Mouse (Mus musculus) c-Kit-positive CD71-positive TER-119-negative erythroid progenitor cells, embryonic 14.5 days (primary cell): ENCODE data around the gene Ddn.

Experiments
- DNase-seq: peaks from one replicate; pipeline ENCODE4 v3.0.0-alpha.2; 2013; ENCODE audit warnings: low read depth

Ddn gene

DNA sequence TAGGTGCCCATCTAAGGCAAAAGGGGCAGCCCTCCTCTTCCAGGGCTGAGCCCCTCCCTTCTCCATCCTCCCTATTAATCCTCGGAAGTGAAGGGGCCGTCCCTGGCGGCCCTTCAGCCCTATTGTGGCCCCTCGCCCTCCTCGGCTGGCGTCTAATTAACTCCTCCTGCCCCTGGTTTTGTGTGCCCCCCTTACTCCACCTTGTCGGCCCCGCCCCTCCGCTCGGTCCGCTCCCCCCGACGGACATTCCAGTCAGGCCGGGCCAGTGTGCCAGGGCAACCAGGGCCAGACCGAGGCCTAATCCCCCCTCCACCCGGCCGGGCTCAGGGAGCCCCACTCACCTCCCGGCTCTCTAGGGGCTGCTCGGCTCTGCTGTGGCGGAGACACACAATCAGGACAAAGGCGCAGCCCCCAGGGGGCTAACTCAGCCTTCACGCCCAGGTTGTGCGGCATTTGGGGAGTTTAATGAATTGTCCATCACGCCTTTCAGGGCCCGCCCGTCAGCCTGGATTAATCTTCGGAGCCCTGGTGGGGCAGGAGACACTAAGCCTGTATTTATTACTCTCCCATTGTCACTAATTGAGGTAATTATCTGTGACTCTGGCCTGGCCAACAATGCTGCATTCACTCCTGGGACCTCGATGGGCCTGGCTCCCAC is 11.3 kb downstream of the Ddn start:
- DNase-seq, result no peak

DNA sequence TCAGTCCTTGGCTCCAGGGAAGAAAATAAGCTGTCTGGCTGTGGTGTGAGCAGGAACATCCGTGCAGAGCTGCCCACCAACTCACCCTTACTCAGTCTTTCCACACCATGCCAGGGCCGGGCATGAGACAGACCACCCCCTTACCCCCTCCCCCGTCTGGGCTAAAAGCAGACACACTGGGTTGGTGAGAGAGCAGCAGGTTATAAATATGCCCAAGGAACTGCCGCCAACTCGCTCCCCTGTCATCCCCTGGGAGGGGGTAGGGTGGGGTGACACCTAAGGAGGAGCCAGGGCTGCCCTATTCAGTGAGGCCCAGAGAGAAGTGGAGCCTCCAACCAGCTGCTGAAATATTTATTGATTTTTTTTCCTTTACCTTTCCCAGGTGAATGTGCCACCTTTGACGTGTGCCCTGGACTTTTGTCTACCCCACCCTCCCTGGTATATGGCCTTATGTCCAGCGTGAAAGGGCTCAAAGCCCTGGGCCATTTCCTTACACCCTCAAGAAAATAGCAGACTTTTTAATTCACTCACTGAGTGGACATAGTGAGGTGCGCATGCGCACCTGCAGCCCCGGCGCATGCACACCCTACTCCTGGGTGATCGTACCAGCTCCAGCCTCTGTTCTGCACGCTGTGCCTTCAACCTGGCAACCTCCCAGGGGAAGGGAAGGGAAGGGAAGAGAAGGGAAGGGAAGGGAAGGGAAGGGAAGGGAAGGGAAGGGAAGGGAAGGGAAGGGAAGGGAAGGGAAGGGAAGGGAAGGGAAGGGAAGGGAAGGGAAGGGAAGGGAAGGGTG is 12.3 kb downstream of the Ddn start:
- DNase-seq, result no peak

DNA sequence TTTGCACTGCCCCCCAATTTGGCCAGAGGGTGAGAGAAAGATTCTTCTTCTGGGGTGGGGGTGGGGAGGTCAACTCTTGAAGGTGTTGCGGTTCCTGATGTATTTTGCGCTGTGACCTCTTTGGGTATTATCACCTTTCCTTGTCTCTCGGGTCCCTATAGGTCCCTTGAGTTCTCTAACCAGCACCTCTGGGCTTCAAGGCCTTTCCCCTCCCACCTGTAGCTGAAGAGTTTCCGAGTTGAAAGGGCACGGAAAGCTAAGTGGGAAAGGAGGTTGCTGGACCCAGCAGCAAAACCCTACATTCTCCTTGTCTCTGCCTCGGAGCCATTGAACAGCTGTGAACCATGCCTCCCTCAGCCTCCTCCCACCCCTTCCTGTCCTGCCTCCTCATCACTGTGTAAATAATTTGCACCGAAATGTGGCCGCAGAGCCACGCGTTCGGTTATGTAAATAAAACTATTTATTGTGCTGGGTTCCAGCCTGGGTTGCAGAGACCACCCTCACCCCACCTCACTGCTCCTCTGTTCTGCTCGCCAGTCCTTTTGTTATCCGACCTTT is 16.1 kb downstream of the Ddn start:
- DNase-seq, result no peak

DNA sequence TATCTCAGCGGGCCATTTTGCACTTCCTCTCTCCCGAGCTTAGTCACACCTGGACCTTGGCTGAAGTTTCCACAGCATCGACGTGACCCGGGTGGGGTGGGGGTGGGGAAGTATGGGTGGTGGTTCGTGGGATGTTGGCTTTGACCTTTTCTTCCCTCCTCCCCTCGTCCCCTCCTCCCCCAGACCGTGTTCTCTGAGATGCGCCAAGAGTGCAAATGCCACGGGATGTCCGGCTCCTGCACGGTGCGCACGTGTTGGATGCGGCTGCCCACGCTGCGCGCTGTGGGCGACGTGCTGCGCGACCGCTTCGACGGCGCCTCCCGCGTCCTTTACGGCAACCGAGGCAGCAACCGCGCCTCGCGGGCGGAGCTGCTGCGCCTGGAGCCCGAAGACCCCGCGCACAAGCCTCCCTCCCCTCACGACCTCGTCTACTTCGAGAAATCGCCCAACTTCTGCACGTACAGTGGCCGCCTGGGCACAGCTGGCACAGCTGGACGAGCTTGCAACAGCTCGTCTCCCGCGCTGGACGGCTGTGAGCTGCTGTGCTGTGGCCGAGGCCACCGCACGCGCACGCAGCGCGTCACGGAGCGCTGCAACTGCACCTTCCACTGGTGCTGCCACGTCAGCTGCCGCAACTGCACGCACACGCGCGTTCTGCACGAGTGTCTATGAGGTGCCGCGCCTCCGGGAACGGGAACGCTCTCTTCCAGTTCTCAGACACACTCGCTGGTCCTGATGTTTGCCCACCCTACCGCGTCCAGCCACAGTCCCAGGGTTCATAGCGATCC is 16.9 kb downstream of the Ddn start:
- no peak for DNase-seq

DNA sequence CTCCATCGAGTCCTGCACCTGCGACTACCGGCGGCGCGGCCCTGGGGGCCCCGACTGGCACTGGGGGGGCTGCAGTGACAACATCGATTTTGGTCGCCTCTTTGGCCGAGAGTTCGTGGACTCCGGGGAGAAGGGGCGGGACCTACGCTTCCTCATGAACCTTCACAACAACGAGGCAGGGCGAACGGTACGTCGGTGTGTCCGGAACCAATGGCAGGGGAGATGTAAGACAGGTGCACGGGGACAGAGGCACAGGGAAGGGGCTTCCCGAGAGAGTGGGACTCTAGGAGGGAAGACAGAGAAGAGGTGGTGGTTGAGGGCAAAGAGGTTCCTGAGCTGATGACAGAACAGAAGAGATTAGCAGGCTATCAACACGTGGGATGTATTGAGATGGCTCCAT is 17.5 kb downstream of the Ddn start:
- no peak for DNase-seq

DNA sequence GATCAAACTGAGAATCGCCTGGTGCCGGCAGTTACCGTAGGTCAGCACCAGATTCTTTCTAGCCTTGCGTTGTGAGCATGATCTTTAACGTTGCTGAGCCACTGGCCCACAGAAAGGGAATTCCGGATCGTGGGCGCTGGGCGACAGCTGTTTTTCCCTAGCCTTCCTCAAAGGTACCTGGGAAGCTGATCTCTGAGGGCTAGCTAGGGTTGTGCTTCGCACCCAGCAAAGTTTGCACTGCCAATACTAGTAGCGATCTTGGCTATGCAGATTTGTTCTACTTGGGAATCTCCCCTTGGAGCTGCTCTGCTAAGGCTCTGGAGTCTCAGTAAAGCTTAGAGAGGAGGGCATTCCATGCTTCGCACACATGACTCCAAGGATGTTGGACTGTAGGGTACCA is 18.1 kb downstream of the Ddn start:
- no peak for DNase-seq

DNA sequence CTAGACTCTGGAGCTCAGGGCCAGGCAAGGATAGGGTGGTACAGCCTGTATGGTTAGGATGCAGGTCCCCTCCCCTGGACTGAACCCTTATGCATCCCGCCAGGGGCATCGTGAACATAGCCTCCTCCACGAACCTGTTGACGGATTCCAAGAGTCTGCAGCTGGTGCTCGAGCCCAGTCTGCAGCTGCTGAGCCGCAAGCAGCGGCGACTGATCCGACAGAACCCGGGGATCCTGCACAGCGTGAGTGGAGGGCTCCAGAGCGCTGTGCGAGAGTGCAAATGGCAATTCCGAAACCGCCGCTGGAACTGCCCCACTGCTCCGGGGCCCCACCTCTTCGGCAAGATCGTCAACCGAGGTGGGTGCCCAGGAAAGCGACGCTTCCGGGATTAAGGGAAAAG is 18.5 kb downstream of the Ddn start:
- no peak for DNase-seq

DNA sequence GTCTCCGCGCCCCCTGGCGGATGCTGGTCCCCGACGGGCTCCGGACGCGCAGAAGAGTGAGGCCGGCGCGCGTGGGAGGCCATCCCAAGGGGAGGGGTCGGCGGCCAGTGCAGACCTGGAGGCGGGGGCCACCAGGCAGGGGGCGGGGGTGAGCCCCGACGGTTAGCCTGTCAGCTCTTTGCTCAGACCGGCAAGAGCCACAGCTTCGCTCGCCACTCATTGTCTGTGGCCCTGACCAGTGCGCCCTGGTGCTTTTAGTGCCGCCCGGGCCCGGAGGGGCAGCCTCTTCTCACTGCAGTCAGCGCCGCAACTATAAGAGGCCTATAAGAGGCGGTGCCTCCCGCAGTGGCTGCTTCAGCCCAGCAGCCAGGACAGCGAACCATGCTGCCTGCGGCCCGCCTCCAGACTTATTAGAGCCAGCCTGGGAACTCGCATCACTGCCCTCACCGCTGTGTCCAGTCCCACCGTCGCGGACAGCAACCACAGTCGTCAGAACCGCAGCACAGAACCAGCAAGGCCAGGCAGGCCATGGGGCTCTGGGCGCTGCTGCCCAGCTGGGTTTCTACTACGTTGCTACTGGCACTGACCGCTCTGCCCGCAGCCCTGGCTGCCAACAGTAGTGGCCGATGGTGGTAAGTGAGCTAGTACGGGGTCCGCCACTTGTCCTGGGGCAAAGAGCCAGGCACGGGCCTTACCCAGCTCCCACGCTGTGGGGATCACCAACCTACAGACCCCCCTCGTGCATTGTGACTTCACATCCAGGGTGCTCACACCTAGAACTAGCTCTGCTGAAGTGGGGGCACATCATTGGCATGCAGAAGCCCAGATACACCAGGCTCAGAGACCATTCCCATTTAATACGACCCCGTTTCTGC is 19.4 kb downstream of the Ddn start, which contains the start of gene Wnt1:
Gene Wnt1 (plus strand): TSS at position 197 of the 875 bp plus-strand sequence.
- no peak for DNase-seq

DNA sequence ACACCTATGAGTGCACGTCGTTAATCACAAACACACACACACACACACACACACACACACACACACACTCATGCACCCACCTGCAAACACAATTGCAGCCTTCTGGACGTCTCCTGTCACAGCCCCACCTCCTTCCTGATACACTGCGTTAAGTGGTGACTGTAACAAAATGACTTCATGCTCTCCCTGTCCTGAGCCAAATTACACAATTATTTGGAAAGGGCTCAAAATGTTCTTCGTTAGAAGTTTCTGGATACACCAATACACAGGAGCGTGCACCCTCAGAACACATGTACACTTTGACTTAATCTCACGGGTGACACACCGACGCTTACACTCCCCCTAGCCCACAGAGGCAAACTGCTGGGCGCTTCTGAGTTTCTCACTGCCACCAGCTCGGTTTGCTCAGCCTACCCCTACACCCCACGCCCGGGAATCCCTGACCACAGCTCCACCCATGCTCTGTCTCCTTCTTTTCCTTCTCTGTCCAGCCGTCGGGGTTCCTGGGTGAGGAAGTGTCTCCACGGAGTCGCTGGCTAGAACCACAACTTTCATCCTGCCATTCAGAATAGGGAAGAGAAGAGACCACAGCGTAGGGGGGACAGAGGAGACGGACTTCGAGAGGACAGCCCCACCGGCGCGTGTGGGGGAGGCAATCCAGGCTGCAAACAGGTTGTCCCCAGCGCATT is 20.2 kb downstream of the Ddn start:
- no peak for DNase-seq

DNA sequence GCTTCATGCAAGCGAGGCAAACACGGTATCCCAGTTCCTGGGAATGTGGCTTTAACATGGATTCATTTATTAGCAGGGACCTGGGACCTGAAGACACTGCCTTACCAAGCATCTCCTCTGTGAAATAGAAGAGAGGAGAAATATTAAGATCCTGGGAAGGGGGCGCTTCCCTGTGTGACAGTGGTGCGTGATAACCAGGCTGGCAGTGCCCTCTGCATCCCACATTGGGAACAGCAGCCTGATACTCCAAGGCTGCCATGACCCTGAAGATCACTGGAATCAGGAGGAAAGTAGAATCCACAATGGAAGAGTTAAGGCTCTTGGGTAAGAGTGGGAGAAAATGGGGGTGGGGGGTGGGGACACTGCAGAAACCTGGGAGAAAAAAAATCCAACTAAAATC is 21.4 kb downstream of the Ddn start:
- DNase-seq, result no peak

DNA sequence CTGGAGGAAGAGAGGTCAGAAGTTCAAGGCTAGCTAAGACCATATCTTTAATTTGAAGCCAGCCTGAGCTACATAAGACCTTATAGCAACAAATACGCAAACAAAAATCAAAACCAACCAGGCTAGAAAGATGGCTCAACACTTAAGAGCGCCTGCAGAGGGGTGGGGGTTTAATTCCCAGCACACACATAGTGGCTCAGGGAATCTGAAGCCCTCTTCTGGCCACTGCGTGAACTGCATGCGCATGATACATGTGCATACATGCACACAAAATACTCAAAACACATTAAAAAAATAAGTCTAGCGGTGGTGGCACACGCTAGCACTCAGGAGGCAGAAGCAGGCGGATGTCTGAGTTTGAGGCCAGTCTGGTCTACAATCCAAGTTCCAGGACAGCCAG is 23.5 kb downstream of the Ddn start:
- DNase-seq, result peak; percentile 38

DNA sequence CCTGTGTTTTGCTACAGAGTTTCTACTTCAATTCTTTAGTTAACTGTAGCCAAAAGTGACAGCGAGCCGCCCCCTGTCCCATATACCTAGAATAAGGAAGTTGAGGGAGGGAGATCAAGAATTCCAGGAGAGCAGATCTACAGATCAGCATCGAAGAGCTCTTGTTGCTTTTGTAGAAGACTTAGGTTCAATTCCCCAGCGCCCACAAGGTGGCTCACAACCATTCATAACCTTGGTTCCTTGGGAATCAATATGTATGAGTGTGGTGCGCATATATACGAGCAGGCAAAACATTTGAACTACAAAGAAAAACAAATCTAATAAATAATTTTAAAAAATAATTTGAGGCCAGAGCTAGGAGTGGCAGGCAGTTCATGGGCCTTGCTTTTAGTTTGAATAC is 28.1 kb downstream of the Ddn start:
- no peak for DNase-seq

DNA sequence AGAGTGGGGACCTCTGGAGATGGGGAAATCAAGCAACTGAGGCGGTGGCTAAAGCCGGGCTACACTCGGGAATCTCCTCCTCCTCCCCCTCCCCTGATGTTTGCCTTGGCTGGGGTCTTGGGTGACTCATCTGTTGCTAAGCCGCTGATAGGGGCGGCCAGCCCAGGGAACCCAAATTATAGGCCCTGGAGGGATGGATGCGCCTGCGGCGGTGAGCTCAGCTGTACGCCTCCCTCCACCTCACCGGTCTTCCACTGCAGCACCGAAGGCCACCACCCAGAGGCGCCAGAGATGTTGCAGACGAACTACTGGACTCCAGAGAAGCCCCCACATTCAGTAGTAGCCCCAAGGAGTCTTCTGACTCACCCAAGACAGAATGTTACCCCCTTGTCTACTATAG is 28.7 kb downstream of the Ddn start:
- DNase-seq, result no peak

DNA sequence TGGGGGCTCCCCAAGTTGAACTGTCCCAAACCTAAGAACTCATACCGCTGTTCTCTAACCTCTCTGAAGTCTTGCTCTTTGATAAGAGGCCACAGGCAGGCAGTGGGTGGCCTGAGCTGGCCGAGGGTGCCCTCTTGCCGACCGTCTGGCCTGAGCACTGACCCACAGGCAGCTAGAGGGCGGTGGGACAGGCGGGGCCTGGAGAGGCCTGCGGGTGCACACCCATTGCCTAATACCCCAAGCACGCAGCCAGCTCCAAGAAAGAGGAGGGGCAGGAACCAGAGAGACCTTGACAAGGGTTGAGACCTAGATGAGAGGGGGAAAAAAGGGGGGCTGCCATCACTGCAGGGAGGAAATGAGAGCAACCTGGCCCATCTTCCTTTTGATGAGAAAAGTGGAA is 29.2 kb downstream of the Ddn start:
- no peak for DNase-seq

DNA sequence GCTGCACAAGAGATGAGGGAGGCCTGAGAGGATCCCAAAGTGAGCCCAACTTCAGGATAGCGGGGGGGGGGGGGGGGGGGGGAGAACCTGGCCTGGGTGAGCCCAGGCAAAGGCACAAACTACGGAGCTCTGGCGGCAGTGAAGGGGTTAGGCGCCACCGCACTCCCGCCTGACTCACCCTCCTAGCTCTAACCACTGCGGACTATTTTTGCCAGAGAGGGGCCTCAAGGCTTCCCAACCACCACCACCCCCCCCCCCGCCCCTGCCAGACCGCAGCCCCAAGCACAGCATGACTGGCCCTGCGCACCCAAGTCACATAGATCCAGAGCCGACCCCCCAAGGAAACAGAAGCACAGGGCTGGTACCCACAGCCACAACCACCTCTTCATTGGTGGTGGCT is 30.5 kb downstream of the Ddn start:
- DNase-seq, result no peak

DNA sequence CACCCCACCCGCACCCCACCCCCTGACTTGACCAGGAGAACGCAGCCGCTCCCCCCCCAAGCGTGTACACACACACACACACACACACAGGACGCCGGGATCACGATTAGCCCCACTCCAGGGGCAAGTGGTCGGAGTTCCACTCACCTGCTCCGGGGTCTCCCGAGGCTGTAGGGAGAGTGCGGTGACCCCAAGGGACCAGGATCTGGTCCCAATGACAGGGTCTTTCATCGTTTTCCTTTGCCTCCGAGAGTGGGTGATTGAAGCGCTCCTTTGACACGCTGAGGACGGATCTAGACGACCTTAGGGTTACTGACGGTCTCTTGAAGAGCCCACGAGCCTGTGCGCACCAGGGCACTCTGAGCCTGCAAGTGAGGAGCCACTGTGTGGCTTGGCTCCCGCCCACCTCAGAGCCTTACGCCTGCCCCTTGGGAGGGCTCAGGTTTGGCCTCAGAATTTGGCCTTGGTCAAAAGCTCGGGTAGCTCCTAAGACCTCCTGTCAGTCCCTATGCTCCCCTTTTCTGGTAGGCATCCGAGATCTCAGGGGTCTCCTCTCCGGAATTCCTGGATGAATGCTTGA is 31.0 kb downstream of the Ddn start:
- no peak for DNase-seq

DNA sequence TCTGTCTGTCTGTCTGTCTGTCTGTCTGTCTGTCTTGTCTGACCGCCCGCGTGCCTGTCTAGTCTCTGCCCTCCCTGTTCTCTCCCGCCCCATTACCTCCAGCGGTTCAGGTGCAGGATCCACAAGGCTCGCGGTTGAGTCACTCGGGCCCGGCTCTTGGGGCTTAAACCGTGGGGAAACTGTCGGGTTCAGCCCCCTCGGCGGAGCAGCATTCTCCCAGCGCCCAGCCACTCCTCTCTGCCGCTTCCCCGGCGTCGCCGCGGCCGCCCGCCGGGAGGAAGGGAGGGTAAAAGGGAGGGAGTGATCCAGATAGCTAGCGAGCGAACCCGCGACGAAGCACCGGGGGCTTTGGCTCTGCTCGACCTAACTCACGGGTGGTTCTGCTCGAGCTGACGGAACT is 31.5 kb downstream of the Ddn start, which contains the start of gene Wnt10b:
Gene Wnt10b (minus strand): TSS at position 389 of the 400 bp plus-strand sequence.
- DNase-seq, result no peak

DNA sequence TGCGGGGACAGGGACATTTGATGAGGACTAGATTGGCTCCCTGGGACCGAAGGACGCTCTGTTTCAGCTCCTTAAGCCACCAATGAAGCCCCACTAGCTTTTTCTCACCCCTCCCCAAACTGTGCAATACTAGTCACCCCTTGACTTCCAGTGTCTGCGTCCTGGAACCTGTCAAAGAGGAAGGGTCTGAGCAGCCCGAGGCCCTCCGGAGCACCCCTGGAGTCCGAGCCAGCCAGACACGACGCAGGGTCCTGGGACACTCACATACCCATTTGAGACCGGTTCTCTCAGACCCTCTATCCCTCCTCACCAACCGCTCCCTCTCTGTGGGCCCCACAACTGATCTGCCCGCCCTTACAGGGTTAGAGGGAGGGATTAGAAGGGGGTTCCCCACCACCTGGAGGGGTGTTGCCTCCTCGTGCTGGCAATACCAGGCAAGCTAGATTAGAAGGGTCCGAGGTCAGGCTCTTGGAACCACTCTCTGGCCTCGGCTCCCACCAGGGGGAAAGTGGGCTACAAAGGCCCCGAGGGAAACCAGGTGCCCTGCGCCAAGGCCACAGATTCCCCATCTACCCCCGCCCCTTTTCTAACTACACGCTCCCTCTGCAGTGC is 32.2 kb downstream of the Ddn start:
- no peak for DNase-seq

DNA sequence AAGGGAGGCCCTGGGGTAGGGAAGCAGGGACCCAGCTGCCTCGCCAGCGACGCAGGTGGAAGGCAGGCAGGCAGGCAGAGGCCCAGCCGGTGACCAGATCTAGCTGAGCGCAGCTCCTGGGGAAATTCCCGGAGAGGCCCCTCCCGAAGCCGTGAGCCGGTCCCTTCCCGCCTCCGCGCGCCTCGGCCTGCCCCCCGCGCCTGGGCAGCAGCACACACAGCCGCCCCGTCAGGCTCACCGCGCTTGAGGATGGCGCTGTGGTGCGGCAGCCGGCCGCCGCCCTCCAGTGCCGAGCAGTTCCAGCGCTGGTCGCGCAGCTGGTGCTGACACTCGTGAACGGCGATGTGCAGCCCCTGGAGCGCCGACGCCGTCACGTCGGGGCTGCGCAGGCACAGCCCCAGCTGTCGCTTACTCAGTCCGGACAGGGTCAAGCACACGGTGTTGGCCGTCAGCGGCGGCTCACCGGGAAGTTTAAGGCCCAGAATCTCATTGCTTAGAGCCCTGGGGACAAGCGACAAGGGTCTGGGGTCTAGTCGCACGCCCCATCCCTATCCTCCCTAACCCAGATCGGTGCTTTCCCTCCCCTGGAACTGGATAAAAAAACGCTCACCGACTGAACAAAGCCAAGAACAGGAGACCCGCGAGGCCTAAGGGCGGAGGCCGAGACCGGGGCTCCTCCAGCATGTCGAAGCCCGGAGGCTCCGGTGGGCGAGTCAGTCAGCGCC is 32.8 kb downstream of the Ddn start:
- DNase-seq, result no peak
